Mouse (Mus musculus) stomach, adult 2 months (tissue): ENCODE data around the gene Il33. TPM values are rescaled to one million over a fixed set of nuclear protein-coding genes. Genes with fewer than 3 reads are reported as not detected.

Experiments
- polyA plus RNA-seq: library from polyadenylated mRNA; depleted of rRNA; stranded (reverse); fragments of >200 nt; gene quantifications from 2 replicates; pipeline ENCODE4 v1.2.3, GENCODE M21; 2012; rRNA removed

The Il33 gene
- polyA plus RNA-seq, result 6.7 and 7.6 TPM in 2 replicates

GRCm38 (mm10) chr19:29924638-29925258 lies at the start of gene Il33:
Gene Il33 (plus strand): TSS chr19:29925114.

DNA sequence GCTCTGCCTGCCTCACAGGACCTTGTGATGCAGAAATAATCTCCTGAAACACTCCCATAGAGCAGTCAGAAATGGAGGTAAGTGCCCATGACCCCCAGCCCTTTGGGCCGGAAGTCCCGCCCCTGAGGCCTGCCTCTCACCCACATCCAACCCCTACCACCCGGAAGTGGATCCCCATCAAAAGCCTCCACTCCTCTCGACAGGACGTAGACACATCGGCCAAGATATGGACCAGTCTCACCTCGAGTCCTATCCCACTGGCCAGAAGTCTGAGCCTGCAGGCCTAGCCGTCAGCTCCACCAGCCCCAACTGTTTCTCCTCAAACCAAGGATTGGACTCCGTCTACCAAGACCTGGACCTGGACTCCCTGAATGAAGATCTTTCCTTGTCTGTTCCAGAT lies 78.7 kb downstream of the Il33 start, which contains the start of gene Trpd52l3:
Gene Trpd52l3, plus strand, starts transcription at position 170 of the 400 bp plus-strand sequence.

Other genes starting within 250 kb of the Il33 start
- gene Mlana, start 227.3 kb upstream of the Il33 start, polyA plus RNA-seq, result not detected in 2 replicates
- gene 9930021J03Rik, start 119.1 kb upstream of the Il33 start, polyA plus RNA-seq, result 0.31 and 0.66 TPM in 2 replicates
- gene Ranbp6, start 112.1 kb upstream of the Il33 start, polyA plus RNA-seq, result 0.22 and 0.26 TPM in 2 replicates
- not detected in 2 replicates for gene Trpd52l3, start 78.7 kb downstream of the Il33 start, polyA plus RNA-seq
- gene Uhrf2, start 105.4 kb downstream of the Il33 start, polyA plus RNA-seq, result 14.2 and 21.6 TPM in 2 replicates